Mouse (Mus musculus) left cerebral cortex, adult 8-10 months (tissue): ENCODE data around the gene Duoxa2. TPM values are rescaled to one million over a fixed set of nuclear protein-coding genes. Genes with fewer than 3 reads are reported as not detected.

Experiments used
- DNase-seq, 2 experiments: peaks; one replicate each; pipeline ENCODE4 v3.0.0; 2022; ENCODE audit warnings: low spot score in 2 of 2
- total RNA-seq, 4 experiments: library from RNA; stranded (reverse); gene quantifications; 2 replicates each; pipeline ENCODE4 v1.2.4; 2022

Duoxa2 gene
- total RNA-seq, result not detected

- DNase-seq, result no peak
These were observed at the start of gene Duoxa2 for GRCm38 (mm10) chr2:122298596-122299490. Gene Duoxa2, plus strand, starts transcription at chr2:122298900.

DNA sequence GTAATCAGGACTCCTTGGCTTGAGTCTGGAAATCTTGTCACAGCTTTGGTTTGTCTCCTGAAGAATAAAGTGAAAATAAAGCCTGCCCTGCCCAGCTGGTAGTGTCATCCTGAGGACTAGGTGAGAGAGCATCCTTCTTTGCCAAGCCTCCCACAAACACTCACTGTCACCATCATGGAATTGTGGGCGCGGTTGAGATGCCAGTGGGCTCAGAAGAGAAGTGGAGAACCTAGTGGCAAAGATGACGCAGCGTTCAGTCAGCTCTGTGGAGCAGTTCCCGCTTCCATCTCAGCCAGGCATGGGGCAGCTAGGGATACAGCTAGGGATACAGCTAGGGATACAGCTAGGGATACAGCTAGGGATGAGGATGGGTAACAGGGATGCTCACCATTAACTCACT lies 42.7 kb upstream of the Duoxa2 start:
- DNase-seq, result peak in 1 of 2 experiments; percentile 61

- DNase-seq, result no peak
These were observed 38.0 kb upstream of the Duoxa2 start for GRCm38 (mm10) chr2:122260729-122261128.

GRCm38 (mm10) chr2:122264690-122265089 lies 34.0 kb upstream of the Duoxa2 start:
- no peak for DNase-seq

- no peak for DNase-seq
These were observed 32.1 kb upstream of the Duoxa2 start for GRCm38 (mm10) chr2:122266407-122267193.

- DNase-seq, result no peak
These were observed 19.9 kb upstream of the Duoxa2 start for GRCm38 (mm10) chr2:122278769-122279168.

DNA sequence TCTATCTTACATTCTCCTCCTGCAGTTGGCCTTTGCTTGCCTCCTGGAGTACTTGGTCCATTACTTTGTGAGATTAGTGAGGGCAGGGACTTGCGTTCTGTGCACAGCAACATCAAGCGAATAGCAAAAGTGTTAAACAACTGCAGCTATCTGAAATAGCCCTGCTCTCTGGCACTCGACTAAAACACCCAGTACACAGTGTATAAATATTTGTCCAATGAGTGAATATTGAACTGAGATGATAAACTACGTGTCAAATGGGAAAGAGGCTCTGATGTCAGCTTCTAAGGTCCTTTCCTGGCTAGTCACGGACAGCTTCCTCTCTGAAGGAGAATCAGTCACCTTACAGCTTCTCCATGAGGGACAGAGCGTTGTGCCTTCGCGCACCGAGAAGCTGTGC lies 14.6 kb upstream of the Duoxa2 start:
- DNase-seq, result no peak

DNA sequence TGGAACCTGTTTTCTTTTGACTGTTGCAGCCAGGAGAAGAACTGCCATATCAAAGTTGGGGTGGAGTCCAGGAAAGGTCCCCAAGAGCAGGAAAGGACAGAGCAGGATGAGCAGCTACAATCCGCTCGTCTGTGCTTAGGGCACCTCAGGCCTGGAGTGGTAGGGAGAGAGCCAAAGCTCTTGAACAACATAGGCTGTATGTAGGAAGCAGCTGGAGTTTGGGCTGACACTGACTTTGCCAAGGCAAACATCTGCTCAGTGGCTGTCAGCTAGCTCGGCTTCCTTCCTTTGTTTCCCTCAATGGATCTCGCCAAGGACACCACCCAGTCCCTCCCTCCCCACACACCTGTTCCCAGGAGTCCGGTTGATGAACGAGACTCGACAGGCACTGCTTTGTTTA lies 12.6 kb upstream of the Duoxa2 start:
- DNase-seq, result no peak

GRCm38 (mm10) chr2:122294916-122295315 lies 3.8 kb upstream of the Duoxa2 start:
- DNase-seq, result no peak

DNA sequence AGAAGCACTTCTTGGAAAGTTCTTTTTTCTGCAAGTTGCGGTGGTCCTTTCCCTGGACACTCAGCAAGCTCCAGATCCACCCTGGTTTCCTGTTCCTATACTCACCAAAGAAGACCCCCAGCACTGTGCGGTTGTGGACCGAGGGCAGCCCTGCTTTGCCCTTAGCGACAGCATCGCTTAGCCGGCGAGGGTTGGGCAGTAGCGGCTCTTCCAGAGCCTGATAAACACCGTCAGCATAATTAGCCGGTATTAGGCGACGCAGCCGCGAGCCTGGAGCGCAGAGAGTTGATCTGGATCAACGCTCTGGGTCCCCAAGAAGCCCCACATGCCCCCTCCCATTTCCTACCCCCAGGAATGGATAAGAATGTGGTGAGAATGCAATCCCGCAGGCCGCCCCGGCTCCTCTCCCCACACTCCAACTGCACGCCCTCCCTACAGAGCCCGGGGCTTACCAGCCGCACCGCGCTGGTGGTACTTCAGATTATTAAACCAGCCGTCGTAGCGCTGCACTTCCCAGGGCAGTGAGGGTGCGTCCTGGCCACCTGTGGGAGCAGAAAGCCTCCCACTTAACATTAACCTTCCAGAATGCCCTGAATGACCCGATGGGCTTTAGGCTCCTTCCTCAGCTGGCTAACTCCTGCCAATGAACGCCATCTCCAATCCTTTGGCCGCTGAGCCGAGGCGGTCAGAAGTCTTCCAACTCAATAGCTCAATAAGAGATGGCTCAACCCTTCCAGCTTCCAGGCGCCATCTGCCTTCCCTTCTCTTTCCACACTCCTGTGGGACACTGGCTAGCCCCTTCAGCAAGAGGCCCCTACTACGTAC lies 1.2 kb upstream of the Duoxa2 start:
- no peak for DNase-seq

GRCm38 (mm10) chr2:122298096-122298499 lies 602 bp upstream of the Duoxa2 start, which contains the start of gene Duox2:
Gene Duox2, minus strand, starts transcription at chr2:122298449.
- DNase-seq, result no peak

GRCm38 (mm10) chr2:122299911-122300655 lies 1.4 kb downstream of the Duoxa2 start:
- DNase-seq, result no peak

- DNase-seq, result no peak
These were observed 1.9 kb downstream of the Duoxa2 start for GRCm38 (mm10) chr2:122300656-122301020.

GRCm38 (mm10) chr2:122301081-122301920 lies 2.6 kb downstream of the Duoxa2 start:
- DNase-seq, result no peak

DNA sequence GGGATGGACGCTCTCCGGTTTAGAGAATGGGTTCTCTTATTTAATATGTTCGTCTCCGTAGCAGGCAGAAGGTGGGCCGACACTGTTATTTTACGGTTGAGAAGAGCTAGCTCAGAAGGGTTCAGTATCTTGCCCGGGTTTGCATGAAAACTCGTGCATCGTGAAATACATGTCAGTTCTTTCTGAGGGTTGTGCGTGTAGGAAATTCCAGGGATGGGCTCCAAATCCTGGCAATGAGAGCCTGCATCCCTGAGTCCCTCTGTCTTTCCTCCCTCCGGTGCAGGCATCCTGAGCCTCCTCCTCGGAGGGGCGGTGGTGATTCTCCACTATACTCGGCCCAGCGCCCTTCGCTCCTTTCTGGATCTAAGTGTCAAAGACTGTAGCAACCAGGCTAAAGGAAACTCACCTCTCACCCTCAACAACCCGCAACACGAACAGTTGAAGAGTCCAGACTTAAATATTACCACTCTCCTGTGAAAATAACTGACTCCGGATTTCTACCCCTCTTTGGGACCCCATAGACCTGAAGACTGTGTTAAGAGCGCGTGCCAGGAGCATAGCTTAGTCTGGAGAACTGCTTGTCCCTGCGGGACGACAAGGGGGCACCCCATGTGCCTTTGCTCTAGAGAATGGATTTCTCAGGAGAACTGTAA lies 3.3 kb downstream of the Duoxa2 start:
- no peak for DNase-seq

DNA sequence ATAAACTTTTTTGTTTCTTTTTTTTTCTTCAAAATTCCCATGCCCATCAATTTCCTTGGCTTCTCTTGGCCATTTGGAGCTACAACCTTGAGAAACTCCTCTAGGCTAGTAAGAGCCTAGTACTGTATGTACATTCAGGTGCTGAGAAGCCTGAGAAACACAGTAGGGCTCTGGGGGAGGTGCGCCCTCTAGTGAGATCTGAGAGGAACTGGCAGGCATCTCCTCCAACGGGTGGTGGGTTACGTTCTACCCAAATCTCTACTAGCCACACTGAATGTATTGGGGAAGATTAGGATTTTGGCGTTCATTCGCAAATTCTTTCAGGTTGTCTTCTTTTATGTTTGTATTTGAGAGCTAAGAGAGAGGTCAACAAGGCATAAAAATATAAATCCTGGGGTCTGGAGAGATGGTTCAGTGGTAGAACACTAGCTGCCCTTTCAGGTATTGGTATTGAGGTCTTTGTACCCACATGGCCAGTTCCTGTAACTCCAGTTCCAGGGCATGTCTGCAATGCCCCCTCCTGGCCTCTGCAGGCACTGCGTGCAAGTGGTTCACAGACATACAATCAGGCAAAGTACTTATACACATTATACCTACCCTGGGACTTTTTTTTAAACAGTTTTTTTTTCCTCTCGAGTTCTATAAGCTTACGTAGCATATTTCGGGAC lies 4.0 kb downstream of the Duoxa2 start:
- no peak for DNase-seq

GRCm38 (mm10) chr2:122304544-122304943 lies 5.8 kb downstream of the Duoxa2 start:
- no peak for DNase-seq

DNA sequence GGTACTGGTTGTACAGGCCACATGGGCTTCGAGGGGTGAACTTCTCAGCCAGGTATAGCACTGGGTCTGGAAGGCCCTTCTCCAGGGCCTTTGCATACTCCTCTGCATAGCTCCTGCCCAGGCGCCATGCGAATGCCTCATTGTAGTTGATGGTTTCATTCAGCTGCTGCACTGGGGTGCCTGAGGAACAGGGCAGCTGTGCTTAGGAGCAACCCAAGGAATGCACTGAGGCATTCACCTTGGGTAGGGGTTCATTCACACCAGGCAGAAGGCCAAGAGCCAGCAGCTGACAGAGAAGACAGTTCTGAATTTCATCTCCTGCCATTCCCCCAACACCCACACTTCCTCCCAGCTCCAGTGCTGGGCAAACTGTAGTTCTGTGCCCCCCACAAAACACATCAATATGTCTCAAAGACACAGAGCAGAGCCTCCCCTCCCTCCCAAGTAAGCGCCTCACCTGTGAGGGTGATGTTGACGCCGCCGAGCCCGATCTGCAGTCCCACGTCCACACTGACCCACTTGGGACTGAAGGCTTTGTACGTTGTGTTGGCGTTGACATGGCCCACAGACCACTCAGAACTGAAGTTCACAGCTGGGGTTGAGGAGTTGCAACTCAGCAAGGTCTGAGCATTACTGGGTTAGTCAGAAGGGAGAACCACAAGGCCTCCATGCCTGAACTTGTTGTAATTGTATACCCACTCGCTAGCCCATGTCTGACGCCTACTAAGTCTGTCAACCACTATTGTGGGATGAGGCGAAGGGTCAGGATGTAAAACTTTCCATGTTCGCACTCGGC lies 6.6 kb downstream of the Duoxa2 start:
- no peak for DNase-seq
